Mouse (Mus musculus) midbrain, embryonic 15.5 days (tissue): Measurements from ENCODE around the gene Ovol2. TPM values are rescaled to one million over a fixed set of nuclear protein-coding genes. Genes with fewer than 3 reads are reported as not detected.

ENCODE experiments used
- ATAC-seq: fragments of 200-750 bp; cut with Nextera tagmentation; replicated peaks from 2 replicates; pipeline ENCODE4 v1.8.0; 2017; ENCODE audit warnings: moderate TSS enrichment
- H3K27ac ChIP-seq: fragments of 300-500 bp; sonication (generic); 2 replicates; pipeline ENCODE4 v1.5.1; 2015; ENCODE audit warnings: mild to moderate bottlenecking, inconsistent platforms
- H3K27me3 ChIP-seq: fragments of 300-500 bp; sonication (generic); replicated peaks from 2 replicates; pipeline ENCODE4 v1.6.1; 2015; ENCODE audit warnings: inconsistent platforms
- H3K36me3 ChIP-seq: fragments of 300-500 bp; sonication (generic); replicated peaks from 2 replicates; pipeline ENCODE4 v1.6.1; 2015; ENCODE audit warnings: inconsistent platforms
- H3K4me1 ChIP-seq: fragments of 300-500 bp; sonication (generic); 2 replicates; pipeline ENCODE4 v1.6.1; 2015; ENCODE audit warnings: inconsistent platforms
- H3K4me2 ChIP-seq: fragments of 300-500 bp; sonication (generic); 2 replicates; pipeline ENCODE4 v1.6.1; 2015; ENCODE audit warnings: inconsistent platforms, mild to moderate bottlenecking, moderate library complexity
- H3K4me3 ChIP-seq: fragments of 300-500 bp; sonication (generic); 2 replicates; pipeline ENCODE4 v1.5.1; 2015; ENCODE audit warnings: mild to moderate bottlenecking, inconsistent platforms
- H3K9ac ChIP-seq: fragments of 300-500 bp; sonication (generic); 2 replicates; pipeline ENCODE4 v1.6.1; 2015; ENCODE audit warnings: mild to moderate bottlenecking, inconsistent platforms
- H3K9me3 ChIP-seq: fragments of 300-500 bp; sonication (generic); 2 replicates; pipeline ENCODE4 v1.6.1; 2016; ENCODE audit warnings: inconsistent platforms
- WGBS: fragments of 180-500 bp; shearing (Covaris S2); methylation state at CpG from one replicate; pipeline ENCODE4 v1.1.7; 2015; ENCODE audit warnings: mixed read lengths; 5-methylcytosine and 5-hydroxymethylcytosine counted together
- polyA plus RNA-seq: library from polyadenylated mRNA; unstranded; fragments of >200 nt; fragmentation: Nextera tagmentation; extraction: Ambion mirVana; gene quantifications from 2 replicates; pipeline ENCODE4 v1.2.1, GENCODE M21; 2015

Ovol2 gene
- not detected in 2 replicates for polyA plus RNA-seq

DNA sequence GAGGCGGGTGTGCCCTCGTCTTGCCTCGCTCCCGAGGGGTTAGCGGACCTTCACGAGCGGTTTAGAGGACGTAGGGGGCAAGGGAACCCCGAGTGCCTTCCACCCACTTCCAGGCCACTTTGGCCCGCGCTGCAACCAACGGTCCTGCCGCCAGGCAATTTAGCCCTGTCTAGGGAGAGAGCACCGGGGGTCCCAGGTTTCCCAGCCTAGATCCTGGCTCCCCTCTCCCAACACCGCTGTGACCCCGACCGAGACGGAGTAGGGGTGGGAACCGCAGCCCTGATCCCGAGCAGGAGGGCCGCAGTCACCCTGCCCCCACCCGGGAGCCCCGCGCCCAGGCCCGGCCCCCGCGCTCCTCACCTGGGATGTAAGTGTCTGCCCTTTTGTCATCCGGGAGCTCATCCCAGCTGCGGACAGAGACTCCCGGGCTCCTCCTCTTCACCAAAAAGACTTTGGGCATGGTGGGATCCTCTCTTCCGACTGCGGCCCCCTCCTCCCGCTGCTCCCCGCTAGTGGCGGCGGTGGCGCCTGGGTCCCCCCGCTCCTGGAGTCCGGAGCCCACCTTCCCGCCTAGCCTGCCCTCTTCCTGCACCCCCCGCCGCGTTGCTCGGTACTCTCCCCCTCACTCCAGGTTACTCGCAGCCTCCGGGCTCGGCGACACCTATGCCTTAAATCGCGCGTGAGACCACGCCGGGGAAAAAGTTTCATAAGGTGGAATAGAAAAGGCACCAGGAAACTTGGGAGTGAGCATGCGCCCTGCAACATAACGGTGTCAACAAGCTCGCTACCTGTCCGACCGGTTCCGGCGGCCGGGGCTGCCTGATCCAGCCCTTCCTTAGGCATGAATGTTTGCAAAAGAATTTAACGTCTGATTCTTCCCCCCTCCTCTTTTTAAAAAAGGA is at the start of gene Ovol2:
Ovol2 (minus strand) TSS at position 746 of the 902 bp plus-strand sequence.
- no peaks in the 10 kb centered on the region for H3K36me3 ChIP-seq

GRCm38 (mm10) chr2:144381741-144382140 is 49.8 kb upstream of the Ovol2 start:
- H3K27me3 ChIP-seq, result no peaks in the 10 kb centered on the region
- H3K4me2 ChIP-seq, result no peak overlapping the region
- no peak for ATAC-seq
- peaks cover 33% of the 10 kb centered on the region for H3K36me3 ChIP-seq
- no peaks in the 10 kb centered on the region for H3K9me3 ChIP-seq
- WGBS, result 91% methylated on average over 4 of the region's 4 CpGs
- no peak overlapping the region for H3K27ac ChIP-seq
- no peak overlapping the region for H3K9ac ChIP-seq
- no peak overlapping the region for H3K4me3 ChIP-seq
- no peaks in the 10 kb centered on the region for H3K4me1 ChIP-seq

More for the DNA sequence above, at the start of gene Ovol2:
- Histone ChIP-seq H3K27me3 (peaks cover 73% of the 10 kb centered on the region), H3K4me2 (peak within 1 kb of the TSS; percentile 93), H3K9ac (peak within 1 kb of the TSS; percentile 26), H3K4me3 (peak within 1 kb of the TSS; percentile 45), H3K4me1 (peaks cover 32% of the 10 kb centered on the region), H3K9me3 (no peaks in the 10 kb centered on the region), H3K27ac (no peak within 1 kb of the TSS)
- peak; percentile 41 for ATAC-seq
- WGBS, result 2% methylated on average over 62 of the region's 62 CpGs

DNA sequence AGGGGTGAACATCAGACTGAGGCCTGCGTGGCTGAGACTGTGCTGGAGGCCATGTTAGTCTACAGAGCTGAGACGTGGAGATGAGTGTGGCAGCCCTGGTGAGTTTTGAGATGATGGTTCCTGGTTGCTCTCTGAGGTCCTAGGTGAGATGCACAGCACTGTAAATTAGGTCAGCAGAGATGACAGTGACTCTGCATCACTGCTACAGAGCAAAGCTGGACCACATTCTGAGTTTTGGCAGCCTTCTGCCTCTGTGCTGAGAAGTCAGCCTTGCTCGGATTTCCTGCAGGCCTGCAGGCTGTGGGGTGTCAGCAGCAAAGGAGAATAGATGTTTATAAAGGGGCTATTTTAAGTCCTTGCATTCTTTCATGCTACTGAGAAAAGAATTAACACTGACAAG is 49.3 kb upstream of the Ovol2 start:
- H3K36me3 ChIP-seq, result peaks cover 34% of the 10 kb centered on the region
- 86% methylated on average over 3 of the region's 3 CpGs for WGBS
- no peaks in the 10 kb centered on the region for H3K27me3 ChIP-seq
- no peak for ATAC-seq
- H3K4me2 ChIP-seq, result no peak overlapping the region
- H3K4me1 ChIP-seq, result no peaks in the 10 kb centered on the region
- H3K27ac ChIP-seq, result no peak overlapping the region
- no peaks in the 10 kb centered on the region for H3K9me3 ChIP-seq
- no peak overlapping the region for H3K4me3 ChIP-seq
- H3K9ac ChIP-seq, result no peak overlapping the region

DNA sequence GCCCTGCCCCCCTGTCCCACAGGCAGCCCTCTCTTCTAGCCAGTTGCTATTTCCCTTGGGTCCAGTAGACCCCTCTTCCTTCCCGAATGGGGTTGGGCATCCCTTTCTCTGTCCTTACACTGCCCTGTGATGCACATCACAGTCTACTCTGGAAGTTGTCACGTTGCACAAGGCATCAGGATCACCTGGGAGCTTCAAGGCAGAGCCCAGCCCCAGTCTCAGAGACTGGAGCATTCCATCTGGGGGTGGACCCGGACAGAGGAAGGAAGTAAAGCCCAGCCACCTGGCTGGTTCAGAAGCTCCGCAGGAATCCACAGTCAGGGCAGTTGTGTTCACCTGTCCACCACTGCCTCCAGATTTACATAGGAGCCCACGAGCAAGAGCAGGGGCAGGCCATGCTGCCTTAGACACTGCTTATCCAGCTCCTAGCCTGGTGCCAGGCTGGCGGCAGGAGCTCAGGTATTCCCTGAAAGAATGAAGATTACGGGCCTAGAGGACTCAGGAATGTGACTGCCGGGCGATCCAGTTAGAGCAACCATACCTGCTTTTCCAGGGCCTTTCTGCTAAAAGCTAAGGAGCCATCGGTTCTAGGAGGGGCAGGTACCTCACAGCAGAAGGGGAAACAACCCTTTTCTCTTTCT is 43.2 kb upstream of the Ovol2 start:
- ATAC-seq, result no peak
- Histone ChIP-seq H3K27ac (no peak overlapping the region), H3K27me3 (no peaks in the 10 kb centered on the region), H3K9me3 (no peaks in the 10 kb centered on the region), H3K4me2 (no peak overlapping the region), H3K4me3 (no peak overlapping the region), H3K4me1 (peaks cover 8% of the 10 kb centered on the region), H3K36me3 (peaks cover 42% of the 10 kb centered on the region), H3K9ac (no peak overlapping the region)
- WGBS, result 96% methylated on average over 10 of the region's 10 CpGs

DNA sequence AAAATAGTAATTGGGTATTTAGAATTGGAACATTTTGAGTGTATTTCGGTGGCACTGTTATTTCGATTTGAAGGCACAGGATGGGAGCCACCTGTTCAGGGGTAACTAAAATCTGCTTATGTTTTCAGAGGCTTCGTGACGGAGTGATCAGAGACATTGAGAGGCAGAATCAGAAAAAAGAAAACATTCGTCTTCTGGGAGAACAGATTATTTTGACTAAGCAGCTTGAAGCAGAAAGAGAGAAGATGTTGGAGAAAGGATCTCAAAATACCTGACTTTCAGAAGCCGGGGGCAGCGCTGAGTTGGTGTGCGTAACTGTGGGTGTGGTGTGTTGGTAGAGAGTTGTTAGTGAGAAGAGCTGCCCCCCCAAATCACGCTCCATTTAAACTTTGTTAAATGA is 41.1 kb upstream of the Ovol2 start:
- Histone ChIP-seq H3K4me1 (peaks cover 18% of the 10 kb centered on the region), H3K9ac (no peak overlapping the region), H3K4me2 (no peak overlapping the region), H3K27me3 (no peaks in the 10 kb centered on the region), H3K4me3 (no peak overlapping the region), H3K36me3 (peaks cover 34% of the 10 kb centered on the region), H3K27ac (no peak overlapping the region), H3K9me3 (no peaks in the 10 kb centered on the region)
- WGBS, result 96% methylated on average over 9 of the region's 9 CpGs
- ATAC-seq, result no peak

- no peaks in the 10 kb centered on the region for H3K9me3 ChIP-seq
- peaks cover 18% of the 10 kb centered on the region for H3K4me1 ChIP-seq
- ATAC-seq, result no peak
- whole genome bisulfite sequencing, result 90% methylated on average over 4 of the region's 4 CpGs
- no peaks in the 10 kb centered on the region for H3K27me3 ChIP-seq
- H3K27ac ChIP-seq, result no peak overlapping the region
- no peak overlapping the region for H3K9ac ChIP-seq
- no peak overlapping the region for H3K4me2 ChIP-seq
- H3K4me3 ChIP-seq, result no peak overlapping the region
- H3K36me3 ChIP-seq, result peaks cover 24% of the 10 kb centered on the region
Measured at GRCm38 (mm10) chr2:144371566-144371965, 39.6 kb upstream of the Ovol2 start.

GRCm38 (mm10) chr2:144369511-144369910 is 37.6 kb upstream of the Ovol2 start:
- ATAC-seq, result peak; percentile 59
- Histone ChIP-seq H3K4me2 (peak overlapping the region; percentile 69), H3K27me3 (no peaks in the 10 kb centered on the region), H3K36me3 (peaks cover 14% of the 10 kb centered on the region), H3K9ac (peak overlapping the region; percentile 83), H3K27ac (peak overlapping the region; percentile 94), H3K4me3 (peak overlapping the region; percentile 81), H3K9me3 (no peaks in the 10 kb centered on the region), H3K4me1 (peaks cover 18% of the 10 kb centered on the region)
- WGBS, result 1% methylated on average over 12 of the region's 12 CpGs

- Histone ChIP-seq H3K9ac (peak overlapping the region; percentile 83), H3K9me3 (no peaks in the 10 kb centered on the region), H3K4me3 (peak overlapping the region; percentile 81), H3K4me2 (peak overlapping the region; percentile 69), H3K27ac (peak overlapping the region; percentile 94), H3K36me3 (peaks cover 10% of the 10 kb centered on the region), H3K27me3 (no peaks in the 10 kb centered on the region), H3K4me1 (peaks cover 18% of the 10 kb centered on the region)
- under 1% methylated on average over 38 of the region's 43 CpGs for WGBS
- ATAC-seq, result peak; percentile 92
Measured at GRCm38 (mm10) chr2:144369020-144369421, 37.1 kb upstream of the Ovol2 start.

DNA sequence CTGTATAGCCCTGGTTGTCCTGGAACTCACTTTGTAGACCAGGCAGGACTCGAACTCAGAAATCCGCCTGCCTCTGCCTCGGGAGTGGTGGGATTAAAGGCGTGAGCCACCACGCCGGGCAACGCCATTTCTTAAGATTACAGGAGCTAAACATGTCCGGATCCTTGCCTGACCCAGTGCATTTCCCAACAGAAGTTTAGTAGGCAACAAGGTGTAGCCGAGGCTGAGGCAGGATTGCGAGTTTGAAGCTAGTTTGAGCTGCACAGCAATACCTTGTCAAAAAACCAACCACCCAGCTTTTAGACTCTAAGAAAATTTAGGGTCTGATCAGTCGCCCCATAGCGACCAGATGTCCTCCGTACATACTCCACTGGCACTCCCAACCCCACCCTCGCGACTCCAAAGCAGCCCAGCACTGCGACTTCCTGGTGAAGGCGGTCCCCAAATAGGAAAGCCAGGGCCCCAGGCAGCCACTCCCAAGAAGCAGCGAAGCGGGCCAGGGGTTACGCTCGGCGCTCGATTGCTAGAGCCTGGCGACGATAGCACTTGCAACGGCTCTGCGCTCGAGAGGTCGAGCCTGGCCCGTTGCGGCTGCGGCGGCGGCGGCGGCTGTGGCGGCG is 36.6 kb upstream of the Ovol2 start, which contains the start of the genes Kat14 and Pet117:
Kat14 (plus strand) TSS at position 584 of the 620 bp plus-strand sequence.
Pet117 (plus strand) TSS at position 597 of the 620 bp plus-strand sequence.
- WGBS, result 7% methylated on average over 38 of the region's 38 CpGs
- Histone ChIP-seq H3K36me3 (peaks cover 5% of the 10 kb centered on the region), H3K4me3 (peak within 1 kb of the TSS; percentile 81), H3K27ac (peak within 1 kb of the TSS; percentile 94), H3K27me3 (no peaks in the 10 kb centered on the region), H3K4me1 (peaks cover 18% of the 10 kb centered on the region), H3K9ac (peak within 1 kb of the TSS; percentile 83), H3K9me3 (no peaks in the 10 kb centered on the region), H3K4me2 (peak within 1 kb of the TSS; percentile 69)
- ATAC-seq, result peak; percentile 96

GRCm38 (mm10) chr2:144352843-144353242 is 20.9 kb upstream of the Ovol2 start:
- H3K9me3 ChIP-seq, result no peaks in the 10 kb centered on the region
- 89% methylated on average over 11 of the region's 11 CpGs for WGBS
- no peak overlapping the region for H3K27ac ChIP-seq
- H3K4me1 ChIP-seq, result no peaks in the 10 kb centered on the region
- no peak for ATAC-seq
- no peaks in the 10 kb centered on the region for H3K36me3 ChIP-seq
- no peak overlapping the region for H3K9ac ChIP-seq
- H3K27me3 ChIP-seq, result no peaks in the 10 kb centered on the region
- no peak overlapping the region for H3K4me3 ChIP-seq
- no peak overlapping the region for H3K4me2 ChIP-seq

- Histone ChIP-seq H3K4me3 (no peak overlapping the region), H3K4me1 (no peaks in the 10 kb centered on the region), H3K9ac (no peak overlapping the region), H3K36me3 (no peaks in the 10 kb centered on the region), H3K27me3 (no peaks in the 10 kb centered on the region), H3K27ac (no peak overlapping the region), H3K9me3 (no peaks in the 10 kb centered on the region), H3K4me2 (no peak overlapping the region)
- 72% methylated on average over 3 of the region's 3 CpGs for WGBS
- no peak for ATAC-seq
Measured at GRCm38 (mm10) chr2:144348525-144348924, 16.6 kb upstream of the Ovol2 start.

DNA sequence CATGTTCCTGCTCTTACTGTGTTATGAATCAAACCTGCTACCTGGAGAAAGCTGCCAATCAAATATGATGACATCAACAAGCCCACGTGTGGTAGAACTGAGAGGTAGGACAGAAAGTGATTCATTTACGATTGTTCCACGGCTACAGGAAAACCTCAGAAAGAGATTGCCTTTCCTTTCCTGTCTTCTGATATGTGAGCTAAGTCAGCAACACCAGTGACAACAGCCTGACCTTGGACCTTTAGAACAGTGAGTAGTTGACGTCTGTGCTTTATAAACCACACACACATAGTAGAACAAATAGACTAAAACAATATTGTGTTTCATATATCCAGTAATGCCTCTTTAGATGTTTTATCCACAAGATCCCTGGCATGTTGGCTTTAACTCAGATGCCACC is 11.2 kb upstream of the Ovol2 start:
- H3K4me1 ChIP-seq, result no peaks in the 10 kb centered on the region
- no peak overlapping the region for H3K4me3 ChIP-seq
- no peaks in the 10 kb centered on the region for H3K9me3 ChIP-seq
- no peaks in the 10 kb centered on the region for H3K36me3 ChIP-seq
- no peak overlapping the region for H3K9ac ChIP-seq
- no peak overlapping the region for H3K27ac ChIP-seq
- ATAC-seq, result no peak
- 84% methylated on average over 4 of the region's 4 CpGs for WGBS
- H3K4me2 ChIP-seq, result no peak overlapping the region
- H3K27me3 ChIP-seq, result no peaks in the 10 kb centered on the region
